Mouse (Mus musculus): ENCODE measurements at regions not wholly inside any gene's neighbourhood (a gene's known extent, or its start where the extent isn't known, plus 50 kb on each side); places are given as distances from the start of the nearest gene placed in this dataset.

- ATAC-seq (ENCODE audit: insufficient number of reproducible peaks, insufficient read depth, low FRiP score, low TSS enrichment, low read depth) = no peak
- no peaks in the 10 kb centered on the region for H3K9me3 ChIP-seq
- no peak overlapping the region for H3K27ac ChIP-seq
- no peak overlapping the region for H3K4me3 ChIP-seq (replicated peaks)
- WGBS = 45% methylated on average over 8 of the region's 8 CpGs
- H3K9ac ChIP-seq (replicated peaks) = no peak overlapping the region
- H3K4me1 ChIP-seq (replicated peaks) = peaks cover 5% of the 10 kb centered on the region; the same call in 1 of the 2 replicates
- no peaks in the 10 kb centered on the region for H3K36me3 ChIP-seq
- H3K4me2 ChIP-seq = no peak overlapping the region
- no peaks in the 10 kb centered on the region for H3K27me3 ChIP-seq
These were observed 297.5 kb upstream of the Rsrc1 start for GRCm38 (mm10) chr3:66683589-66684286.

GRCm38 (mm10) chr3:66684287-66684903 is 296.8 kb upstream of the Rsrc1 start:
- Histone ChIP-seq H3K27me3 (no peaks in the 10 kb centered on the region), H3K4me1 (replicated peaks) (peaks cover 5% of the 10 kb centered on the region; the same call in 1 of the 2 replicates), H3K4me2 (no peak overlapping the region), H3K27ac (no peak overlapping the region), H3K9ac (replicated peaks) (no peak overlapping the region), H3K4me3 (replicated peaks) (no peak overlapping the region), H3K9me3 (no peaks in the 10 kb centered on the region), H3K36me3 (no peaks in the 10 kb centered on the region)
- no peak for ATAC-seq (ENCODE audit: insufficient number of reproducible peaks, insufficient read depth, low FRiP score, low TSS enrichment, low read depth)
- 67% methylated on average over 5 of the region's 5 CpGs for WGBS

- WGBS = 53% methylated on average over 12 of the region's 12 CpGs
- no peaks in the 10 kb centered on the region for H3K36me3 ChIP-seq
- no peak overlapping the region for H3K9ac ChIP-seq (replicated peaks)
- no peak overlapping the region for H3K4me3 ChIP-seq (replicated peaks)
- H3K27me3 ChIP-seq = no peaks in the 10 kb centered on the region
- H3K4me1 ChIP-seq (replicated peaks) = peaks cover 5% of the 10 kb centered on the region; the same call in 1 of the 2 replicates
- H3K4me2 ChIP-seq = no peak overlapping the region
- no peaks in the 10 kb centered on the region for H3K9me3 ChIP-seq
- no peak for ATAC-seq (ENCODE audit: insufficient number of reproducible peaks, insufficient read depth, low FRiP score, low TSS enrichment, low read depth)
- H3K27ac ChIP-seq = no peak overlapping the region
These were observed 296.1 kb upstream of the Rsrc1 start for GRCm38 (mm10) chr3:66685136-66685535.

DNA sequence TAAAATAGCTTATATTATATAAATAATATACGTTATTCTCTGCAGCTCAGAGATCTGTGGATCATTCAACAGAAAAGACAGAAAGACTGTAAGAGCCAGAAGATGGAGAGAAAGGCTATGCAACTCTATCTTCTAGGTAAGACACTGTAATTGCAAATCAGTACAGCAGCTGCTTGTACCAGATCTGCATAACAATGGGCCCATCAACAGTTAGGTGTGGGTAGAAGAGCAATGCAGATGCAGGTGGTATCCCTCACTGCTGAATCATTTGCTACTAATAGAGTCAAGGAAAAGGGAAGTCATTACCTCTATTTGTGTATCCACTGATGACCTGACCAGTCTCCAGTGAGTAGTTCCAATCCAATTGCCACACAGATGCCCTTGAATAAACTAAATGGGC is 294.1 kb upstream of the Rsrc1 start:
- no peaks in the 10 kb centered on the region for H3K9me3 ChIP-seq
- H3K27me3 ChIP-seq = no peaks in the 10 kb centered on the region
- no peak overlapping the region for H3K9ac ChIP-seq (replicated peaks)
- H3K4me2 ChIP-seq = no peak overlapping the region
- H3K4me3 ChIP-seq (replicated peaks) = no peak overlapping the region
- H3K27ac ChIP-seq = no peak overlapping the region
- no peaks in the 10 kb centered on the region for H3K36me3 ChIP-seq
- ATAC-seq (ENCODE audit: insufficient number of reproducible peaks, insufficient read depth, low FRiP score, low TSS enrichment, low read depth) = no peak
- 85% methylated on average over 1 of the region's 1 CpGs for WGBS
- peaks cover 5% of the 10 kb centered on the region; the same call in 1 of the 2 replicates for H3K4me1 ChIP-seq (replicated peaks)

GRCm38 (mm10) chr3:66690906-66691522 is 290.2 kb upstream of the Rsrc1 start:
- WGBS = 82% methylated on average over 10 of the region's 10 CpGs
- H3K36me3 ChIP-seq = no peaks in the 10 kb centered on the region
- no peak overlapping the region for H3K4me3 ChIP-seq (replicated peaks)
- H3K4me1 ChIP-seq (replicated peaks) = no peaks in the 10 kb centered on the region
- H3K9ac ChIP-seq (replicated peaks) = no peak overlapping the region
- no peaks in the 10 kb centered on the region for H3K27me3 ChIP-seq
- ATAC-seq (ENCODE audit: insufficient number of reproducible peaks, insufficient read depth, low FRiP score, low TSS enrichment, low read depth) = no peak
- H3K9me3 ChIP-seq = no peaks in the 10 kb centered on the region
- H3K27ac ChIP-seq = no peak overlapping the region
- no peak overlapping the region for H3K4me2 ChIP-seq

DNA sequence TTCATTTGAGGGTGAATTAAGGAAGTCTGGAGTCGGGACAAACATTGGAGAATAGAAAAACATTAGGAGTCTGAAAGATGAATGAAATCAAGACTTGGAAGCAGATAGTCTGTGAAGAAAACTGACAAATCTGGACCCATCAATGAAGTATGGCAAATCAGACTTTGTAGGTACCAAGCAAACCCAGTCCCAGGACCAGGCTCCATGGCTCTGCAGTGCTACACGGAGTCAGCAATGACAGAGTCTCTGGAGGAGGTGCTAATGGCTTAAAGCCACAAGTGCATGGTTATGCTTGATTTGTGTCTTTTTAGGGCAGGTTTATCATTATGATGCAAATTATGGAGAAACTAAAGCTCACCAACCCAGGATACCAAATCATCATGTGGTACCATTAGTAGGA is 286.1 kb upstream of the Rsrc1 start:
- Histone ChIP-seq H3K4me3 (replicated peaks) (no peak overlapping the region), H3K27ac (no peak overlapping the region)

GRCm38 (mm10) chr3:66695661-66696253 is 285.4 kb upstream of the Rsrc1 start:
- Histone ChIP-seq H3K4me3 (replicated peaks) (no peak overlapping the region), H3K27me3 (no peaks in the 10 kb centered on the region), H3K27ac (no peak overlapping the region), H3K9me3 (no peaks in the 10 kb centered on the region), H3K4me1 (replicated peaks) (no peaks in the 10 kb centered on the region), H3K9ac (replicated peaks) (no peak overlapping the region), H3K4me2 (no peak overlapping the region), H3K36me3 (no peaks in the 10 kb centered on the region)
- 94% methylated on average over 6 of the region's 6 CpGs for WGBS
- ATAC-seq (ENCODE audit: insufficient number of reproducible peaks, insufficient read depth, low FRiP score, low TSS enrichment, low read depth) = no peak

More for the DNA sequence above, 286.1 kb upstream of the Rsrc1 start:
- 93% methylated on average over 2 of the region's 2 CpGs for WGBS
- ATAC-seq (ENCODE audit: insufficient number of reproducible peaks, insufficient read depth, low FRiP score, low TSS enrichment, low read depth) = no peak
- H3K4me2 ChIP-seq = no peak overlapping the region
- no peak overlapping the region for H3K9ac ChIP-seq (replicated peaks)
- H3K27me3 ChIP-seq = no peaks in the 10 kb centered on the region
- no peaks in the 10 kb centered on the region for H3K9me3 ChIP-seq
- no peaks in the 10 kb centered on the region for H3K36me3 ChIP-seq
- no peaks in the 10 kb centered on the region for H3K4me1 ChIP-seq (replicated peaks)

- no peak overlapping the region for H3K4me3 ChIP-seq (replicated peaks)
- no peaks in the 10 kb centered on the region; the same call in 1 of the 2 replicates for H3K4me1 ChIP-seq (replicated peaks)
- H3K27me3 ChIP-seq = no peaks in the 10 kb centered on the region
- no peaks in the 10 kb centered on the region for H3K9me3 ChIP-seq
- no peak overlapping the region for H3K27ac ChIP-seq
- H3K4me2 ChIP-seq = no peak overlapping the region
- H3K9ac ChIP-seq (replicated peaks) = no peak overlapping the region
- WGBS = 83% methylated on average over 5 of the region's 5 CpGs
- no peak for ATAC-seq (ENCODE audit: insufficient number of reproducible peaks, insufficient read depth, low FRiP score, low TSS enrichment, low read depth)
- H3K36me3 ChIP-seq = no peaks in the 10 kb centered on the region
These were observed 283.1 kb upstream of the Rsrc1 start for GRCm38 (mm10) chr3:66698083-66698482.

GRCm38 (mm10) chr3:66705766-66706165 is 275.4 kb upstream of the Rsrc1 start:
- Histone ChIP-seq H3K36me3 (no peaks in the 10 kb centered on the region), H3K27ac (no peak overlapping the region), H3K4me3 (replicated peaks) (no peak overlapping the region), H3K27me3 (no peaks in the 10 kb centered on the region), H3K9me3 (no peaks in the 10 kb centered on the region), H3K9ac (replicated peaks) (no peak overlapping the region), H3K4me1 (replicated peaks) (no peaks in the 10 kb centered on the region; the same call in 1 of the 2 replicates), H3K4me2 (no peak overlapping the region)
- WGBS = 56% methylated on average over 4 of the region's 4 CpGs
- ATAC-seq (ENCODE audit: insufficient number of reproducible peaks, insufficient read depth, low FRiP score, low TSS enrichment, low read depth) = no peak

DNA sequence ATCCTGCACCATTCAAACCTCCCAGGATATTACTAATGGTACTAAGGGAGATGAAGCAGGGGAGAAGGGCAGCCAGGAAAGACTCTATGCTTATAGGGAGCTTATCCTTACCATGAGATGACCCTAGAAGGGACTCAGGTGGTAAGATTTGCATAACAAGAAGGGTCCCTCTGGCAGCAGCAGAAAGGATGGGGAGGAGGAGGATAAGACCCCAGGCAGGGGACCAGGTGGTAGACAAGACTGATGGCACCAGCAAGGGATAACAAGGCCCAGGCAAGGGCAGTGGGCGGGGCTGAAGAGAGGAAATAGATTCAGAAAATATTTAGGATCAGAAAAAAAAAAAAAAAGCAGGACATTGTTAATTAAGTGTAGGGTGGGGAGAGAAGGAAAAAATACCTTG is 245.7 kb upstream of the Rsrc1 start:
- Histone ChIP-seq H3K4me1 (replicated peaks) (peaks cover 26% of the 10 kb centered on the region), H3K4me3 (replicated peaks) (no peak overlapping the region), H3K4me2 (no peak overlapping the region), H3K9me3 (no peaks in the 10 kb centered on the region), H3K27me3 (peaks cover 60% of the 10 kb centered on the region), H3K27ac (no peak overlapping the region), H3K36me3 (no peaks in the 10 kb centered on the region), H3K9ac (replicated peaks) (no peak overlapping the region)
- no peak for ATAC-seq (ENCODE audit: insufficient number of reproducible peaks, insufficient read depth, low FRiP score, low TSS enrichment, low read depth)
- WGBS = 85% methylated on average over 1 of the region's 1 CpGs
